Mouse (Mus musculus) liver, embryonic 14.5 days (tissue): ENCODE data around the gene Pou2f1.

Experiments used
- CTCF ChIP-seq: IDR thresholded peaks from 2 replicates; pipeline ENCODE4 v1.5.1; 2016; ENCODE audit warnings: antibody characterized with exemption, low read depth, control low read depth
- EP300 ChIP-seq: IDR thresholded peaks from 2 replicates; pipeline ENCODE4 v1.6.1; 2016; ENCODE audit warnings: antibody characterized with exemption, low read depth

DNA sequence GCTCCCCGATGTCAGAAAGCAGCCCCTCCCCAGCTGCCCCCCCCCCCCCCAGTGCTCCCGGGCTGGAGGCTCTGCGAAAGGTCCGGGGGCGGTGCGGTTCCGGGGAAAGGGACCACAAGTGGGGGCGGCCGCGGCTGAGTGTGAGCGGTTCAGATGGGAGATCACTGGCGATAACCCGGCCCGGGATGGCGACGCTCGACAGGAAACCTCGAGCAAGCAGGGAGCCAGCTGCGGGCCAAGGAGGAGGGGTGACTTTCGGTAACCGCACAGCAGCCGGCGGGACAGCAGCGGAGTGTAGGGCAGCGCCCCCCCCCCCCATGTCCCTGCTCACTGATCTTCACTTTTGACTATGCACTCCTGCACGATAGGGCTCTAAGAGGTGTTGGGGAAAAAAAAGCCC is 157.5 kb downstream of the Pou2f1 start:
- TF ChIP-seq CTCF (no peak), EP300 (no peak)
